Mouse (Mus musculus) ES-Bruce4 (cell line): ENCODE data around the gene Gar1. TPM values are rescaled to one million over a fixed set of nuclear protein-coding genes. Genes with fewer than 3 reads are reported as not detected.

ENCODE experiments used
- H3K27ac ChIP-seq: 2 replicates; pipeline ENCODE4 v1.5.1; 2012; ENCODE audit warnings: low read length, inconsistent platforms; ENCODE audit not compliant: insufficient read depth
- H3K27me3 ChIP-seq: 2 replicates; pipeline ENCODE4 v1.6.1; 2012; ENCODE audit warnings: mild to moderate bottlenecking, low read length, inconsistent platforms; ENCODE audit not compliant: control insufficient read depth, poor library complexity, insufficient read depth, severe bottlenecking
- H3K36me3 ChIP-seq: 2 replicates; pipeline ENCODE4 v1.6.1; 2012; ENCODE audit warnings: inconsistent platforms, mild to moderate bottlenecking, low read length, moderate library complexity; ENCODE audit not compliant: control insufficient read depth, poor library complexity, insufficient read depth, severe bottlenecking
- H3K4me1 ChIP-seq: one replicate; pipeline ENCODE4 v1.8.1; 2011; ENCODE audit warnings: low read length; ENCODE audit not compliant: control insufficient read depth, insufficient read depth
- H3K4me3 ChIP-seq: 2 replicates; pipeline ENCODE4 v1.5.1; 2011; ENCODE audit warnings: low read depth, mild to moderate bottlenecking, low read length
- H3K9ac ChIP-seq: 2 replicates; pipeline ENCODE4 v1.6.1; 2012; ENCODE audit warnings: low read depth, mild to moderate bottlenecking, inconsistent platforms; ENCODE audit not compliant: poor library complexity, severe bottlenecking
- H3K9me3 ChIP-seq: replicated peaks from 2 replicates; pipeline ENCODE4 v1.6.1; 2012; ENCODE audit warnings: mild to moderate bottlenecking, low read length, inconsistent platforms; ENCODE audit not compliant: control insufficient read depth, poor library complexity, insufficient read depth, severe bottlenecking
- CTCF ChIP-seq: IDR thresholded peaks from one replicate; pipeline ENCODE4 v1.8.1; 2011; ENCODE audit warnings: low read depth, low read length
- EP300 ChIP-seq: IDR thresholded peaks from 2 replicates; pipeline ENCODE4 v1.6.1; 2011; ENCODE audit warnings: low read depth, low read length; ENCODE audit not compliant: insufficient read depth
- POLR2A ChIP-seq: IDR thresholded peaks from one replicate; pipeline ENCODE4 v1.8.1; 2011; ENCODE audit warnings: low read length; ENCODE audit not compliant: insufficient read depth
- polyA plus RNA-seq: library from polyadenylated mRNA; stranded (reverse); fragments of >200 nt; gene quantifications from 2 replicates; pipeline ENCODE4 v1.2.4, GENCODE M21; 2011; ENCODE audit warnings: low read depth; ENCODE audit not compliant: missing spikeins, insufficient read depth, insufficient read length

The Gar1 gene
- polyA plus RNA-seq, 1 experiment: 210 TPM

DNA sequence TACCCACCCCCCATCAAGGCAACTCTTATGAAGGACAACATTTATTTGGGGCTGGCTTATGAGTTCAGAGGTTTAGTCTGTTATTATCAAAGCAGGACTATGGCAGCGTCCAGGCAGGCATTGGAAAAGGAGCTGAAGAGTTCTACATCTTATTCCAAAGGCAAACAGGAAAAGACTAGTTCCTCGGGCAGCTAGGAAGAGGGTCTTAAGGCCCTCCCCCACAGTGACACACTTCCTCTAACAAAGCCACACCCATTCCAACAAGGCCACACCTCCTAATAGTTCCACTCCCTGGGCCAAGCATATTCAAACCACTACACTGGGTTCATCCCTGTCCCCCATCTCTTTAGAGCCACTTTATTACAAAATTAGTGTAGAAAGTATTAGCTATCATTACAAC, 31.4 kb upstream of the Gar1 start:
- Histone ChIP-seq H3K9ac (no peak overlapping the region), H3K36me3 (no peaks in the 10 kb centered on the region), H3K27me3 (no peaks in the 10 kb centered on the region), H3K9me3 (no peaks in the 10 kb centered on the region), H3K4me1 (no peaks in the 10 kb centered on the region), H3K27ac (no peak overlapping the region), H3K4me3 (no peak overlapping the region)
- TF ChIP-seq EP300 (no peak), POLR2A (no peak), CTCF (no peak)

DNA sequence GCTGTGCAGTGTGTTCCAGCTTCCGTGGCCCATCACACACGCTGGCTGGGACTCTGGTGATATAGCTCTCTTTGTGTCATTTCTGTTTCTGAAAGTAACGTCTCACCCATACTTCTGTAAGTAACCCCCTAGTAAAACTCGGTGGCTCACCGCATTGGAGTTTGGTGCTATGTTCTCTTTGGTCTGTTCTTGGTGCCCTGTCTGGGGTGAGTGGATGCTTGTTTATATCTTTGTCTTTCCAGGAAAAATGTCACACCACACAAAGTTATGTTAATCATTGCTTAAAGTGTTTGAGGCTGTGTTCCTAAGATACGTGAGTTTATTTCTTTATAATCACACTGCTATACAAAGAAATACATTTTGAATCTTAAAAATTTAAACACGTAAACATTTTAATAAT, 15.7 kb upstream of the Gar1 start:
- H3K27ac ChIP-seq: no peak overlapping the region
- H3K27me3 ChIP-seq: no peaks in the 10 kb centered on the region
- H3K4me3 ChIP-seq: no peak overlapping the region
- H3K9ac ChIP-seq: no peak overlapping the region
- no peaks in the 10 kb centered on the region for H3K4me1 ChIP-seq
- no peaks in the 10 kb centered on the region for H3K36me3 ChIP-seq
- no peaks in the 10 kb centered on the region for H3K9me3 ChIP-seq
- TF ChIP-seq POLR2A (no peak), CTCF (no peak)

DNA sequence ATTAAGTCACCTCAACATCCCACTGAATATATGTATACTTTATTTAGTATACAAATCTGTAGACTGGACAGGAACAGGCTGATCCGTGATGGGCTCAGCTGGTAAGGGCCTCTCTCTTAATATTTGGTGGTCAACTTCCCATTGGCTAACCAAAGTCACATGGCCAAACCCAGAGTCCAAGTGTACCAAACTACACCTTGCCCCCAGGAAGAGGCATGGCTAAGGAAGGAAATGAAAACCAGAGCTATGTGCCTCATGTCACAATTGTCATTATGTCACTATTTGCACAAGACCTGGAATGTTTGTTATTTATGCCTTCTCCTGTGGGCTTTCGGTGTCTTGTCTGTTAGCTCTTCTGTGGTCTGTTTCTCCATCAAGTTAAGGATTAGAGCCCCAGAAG, 14.7 kb upstream of the Gar1 start:
- Histone ChIP-seq H3K27me3 (no peaks in the 10 kb centered on the region), H3K4me1 (no peaks in the 10 kb centered on the region), H3K9ac (no peak overlapping the region), H3K36me3 (no peaks in the 10 kb centered on the region), H3K9me3 (no peaks in the 10 kb centered on the region), H3K27ac (no peak overlapping the region), H3K4me3 (no peak overlapping the region)
- TF ChIP-seq CTCF (no peak), EP300 (no peak), POLR2A (no peak)

DNA sequence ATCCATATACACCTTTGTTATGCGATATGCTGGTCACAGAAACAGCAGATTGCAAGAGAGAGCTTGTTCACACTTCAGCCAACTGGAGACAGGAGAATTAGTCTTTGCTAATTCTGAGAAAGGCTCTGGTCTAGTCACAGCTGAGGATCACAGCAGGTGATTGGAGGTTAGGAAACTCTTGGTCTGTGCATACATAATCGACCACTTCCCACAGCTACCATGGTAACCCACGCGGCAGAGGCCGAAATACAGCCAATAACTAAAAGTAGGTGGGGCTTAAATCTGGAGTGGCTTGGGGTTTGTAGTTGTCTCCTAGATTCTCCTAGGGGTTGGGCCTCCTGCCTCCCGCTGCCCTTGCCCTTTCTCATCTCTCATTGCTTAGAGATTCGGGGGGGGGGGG, 6.8 kb upstream of the Gar1 start:
- no peaks in the 10 kb centered on the region for H3K4me1 ChIP-seq
- H3K27me3 ChIP-seq: no peaks in the 10 kb centered on the region
- H3K9ac ChIP-seq: no peak overlapping the region
- H3K9me3 ChIP-seq: no peaks in the 10 kb centered on the region
- no peaks in the 10 kb centered on the region for H3K36me3 ChIP-seq
- H3K27ac ChIP-seq: no peak overlapping the region
- no peak overlapping the region for H3K4me3 ChIP-seq
- no peak for TF ChIP-seq POLR2A
- no peak for TF ChIP-seq EP300
- TF ChIP-seq CTCF: no peak

DNA sequence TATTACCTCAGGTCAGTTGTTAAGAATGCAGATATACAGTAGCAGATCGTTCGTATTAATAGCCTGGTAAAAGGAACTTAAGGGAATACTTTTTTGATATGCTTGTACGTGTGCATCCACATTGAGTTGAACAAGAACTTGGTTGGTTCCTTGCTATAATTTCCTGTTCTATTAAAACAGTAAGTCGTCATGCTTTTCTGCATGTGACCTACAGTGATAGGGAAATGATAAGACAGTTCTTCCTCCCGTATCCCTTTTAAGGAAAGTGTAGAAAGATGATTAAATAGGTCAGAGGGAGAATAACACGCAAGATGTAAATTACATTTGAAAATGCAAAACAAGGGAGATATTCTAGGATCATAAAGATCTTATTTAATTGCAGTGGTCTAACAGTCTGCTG, 5.8 kb upstream of the Gar1 start:
- Histone ChIP-seq H3K9ac (no peak overlapping the region), H3K4me1 (no peaks in the 10 kb centered on the region), H3K36me3 (no peaks in the 10 kb centered on the region), H3K9me3 (no peaks in the 10 kb centered on the region), H3K4me3 (no peak overlapping the region), H3K27me3 (no peaks in the 10 kb centered on the region), H3K27ac (no peak overlapping the region)
- no peak for TF ChIP-seq EP300
- no peak for TF ChIP-seq CTCF
- TF ChIP-seq POLR2A: no peak

DNA sequence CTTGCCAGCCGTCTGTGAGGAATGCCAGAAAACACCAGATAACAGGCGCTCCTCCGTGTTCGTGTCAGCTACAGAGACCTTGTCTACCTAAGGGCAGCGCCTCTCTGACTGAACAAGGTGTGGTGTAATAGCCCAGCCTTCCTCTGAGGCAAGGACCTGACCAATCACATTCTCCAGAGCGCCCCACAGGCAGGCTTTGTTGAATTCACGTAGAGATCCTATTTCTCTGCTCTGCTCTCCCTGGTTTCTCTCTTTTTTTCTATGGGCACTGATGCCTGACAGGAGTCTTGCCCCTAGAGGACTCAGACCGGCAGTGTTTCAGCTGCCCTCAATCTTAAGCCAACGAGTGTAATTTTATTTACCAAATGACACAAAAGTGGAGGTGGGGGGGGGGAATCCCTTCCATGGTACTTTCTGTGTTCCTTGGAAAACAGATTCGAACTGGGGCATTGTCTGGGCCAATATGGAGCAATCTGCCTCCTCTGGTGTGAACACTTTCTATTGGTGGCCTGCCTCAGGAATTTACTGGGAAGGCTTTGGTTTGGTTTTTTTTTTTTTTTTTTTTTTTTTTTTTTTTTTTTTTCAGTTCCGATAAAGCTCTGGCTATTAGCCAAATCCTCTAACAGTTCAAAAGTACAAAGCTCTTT, 5.0 kb upstream of the Gar1 start:
- H3K36me3 ChIP-seq: no peaks in the 10 kb centered on the region
- no peaks in the 10 kb centered on the region for H3K4me1 ChIP-seq
- H3K4me3 ChIP-seq: no peak overlapping the region

More for the DNA sequence above, 5.0 kb upstream of the Gar1 start:
- Histone ChIP-seq H3K27ac (no peak overlapping the region), H3K27me3 (no peaks in the 10 kb centered on the region), H3K9me3 (no peaks in the 10 kb centered on the region), H3K9ac (no peak overlapping the region)
- TF ChIP-seq CTCF (no peak), EP300 (no peak), POLR2A (no peak)
